Mouse (Mus musculus): ENCODE results near the gene Fignl1.
A peak's percentile ranks its signal among the peaks of the same experiment; 100 is the strongest.

Fignl1 gene

DNA sequence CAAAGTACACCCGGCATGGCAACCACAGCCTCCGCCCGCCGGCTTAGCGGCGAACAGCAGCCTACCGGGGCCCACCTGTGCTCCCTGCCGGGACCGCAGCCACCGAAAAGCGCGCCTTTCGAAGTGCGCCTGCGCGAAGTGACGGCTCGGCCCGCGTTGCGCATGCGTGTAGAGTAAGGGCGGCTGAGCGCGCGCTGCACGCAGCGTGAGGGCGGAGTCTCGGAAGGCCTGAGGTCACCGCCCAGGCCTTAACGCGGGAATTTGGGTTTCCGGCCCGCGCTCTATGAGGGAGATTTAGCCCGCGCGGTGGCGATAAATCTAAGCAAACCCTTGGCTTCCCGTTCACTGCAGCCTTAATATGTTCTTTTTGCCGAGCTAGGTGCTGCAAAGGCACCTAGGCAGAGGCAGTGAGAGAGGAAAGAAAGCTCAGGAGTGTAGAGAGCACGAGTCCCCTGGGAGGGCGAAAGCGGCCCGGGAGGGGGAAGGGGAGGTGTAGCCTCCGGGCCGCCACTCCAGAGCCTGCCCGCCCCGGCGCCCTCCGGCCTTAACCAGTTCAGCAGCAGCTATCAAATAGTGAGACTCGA is at the start of gene Fignl1:
Gene Fignl1 (minus strand): TSS at position 143 of the 584 bp plus-strand sequence.
- DNase-seq: peak; percentile 94 to 95

DNA sequence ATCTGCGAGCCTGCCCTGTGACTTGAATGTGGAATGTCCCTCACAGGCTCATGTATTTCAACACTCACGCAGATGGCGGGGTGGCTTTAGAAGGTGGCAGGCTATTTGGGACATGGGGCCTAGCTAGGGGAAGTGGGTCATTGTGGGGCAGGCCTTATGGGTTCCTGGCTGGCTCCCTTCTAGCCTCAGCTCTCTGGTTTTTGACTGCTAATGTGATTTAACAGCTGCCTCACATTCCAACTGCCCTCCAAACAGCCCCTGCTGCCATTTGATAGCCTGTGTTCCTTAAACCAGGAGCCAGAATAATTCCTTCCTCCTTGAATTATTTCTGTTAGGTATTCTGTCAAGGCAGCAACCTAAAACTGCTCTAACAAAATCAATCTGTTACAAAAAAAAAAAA is 48.2 kb upstream of the Fignl1 start:
- DNase-seq: no peak

DNA sequence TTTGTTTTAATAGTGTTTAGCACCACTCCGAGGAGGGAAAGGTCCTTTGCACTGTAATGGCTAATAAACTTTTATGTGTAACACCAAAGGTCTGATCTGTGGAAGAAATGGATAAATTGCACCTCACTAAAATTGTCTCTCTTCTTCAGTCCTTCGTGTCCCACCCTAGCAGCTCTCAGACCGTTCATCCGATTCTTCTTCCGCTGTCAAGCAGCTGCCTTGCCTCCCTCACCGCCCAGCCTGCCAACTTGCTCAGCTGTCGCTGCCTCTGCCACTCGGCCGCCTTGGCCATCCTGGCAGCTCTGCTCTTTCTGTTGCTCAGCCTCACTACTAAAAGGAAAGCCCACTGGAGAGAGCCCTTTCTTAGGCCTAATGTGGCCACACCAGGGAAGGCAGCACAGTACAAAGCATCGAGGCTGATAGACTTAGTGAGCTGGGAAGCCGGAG is 46.9 kb upstream of the Fignl1 start:
- DNase-seq: no peak

DNA sequence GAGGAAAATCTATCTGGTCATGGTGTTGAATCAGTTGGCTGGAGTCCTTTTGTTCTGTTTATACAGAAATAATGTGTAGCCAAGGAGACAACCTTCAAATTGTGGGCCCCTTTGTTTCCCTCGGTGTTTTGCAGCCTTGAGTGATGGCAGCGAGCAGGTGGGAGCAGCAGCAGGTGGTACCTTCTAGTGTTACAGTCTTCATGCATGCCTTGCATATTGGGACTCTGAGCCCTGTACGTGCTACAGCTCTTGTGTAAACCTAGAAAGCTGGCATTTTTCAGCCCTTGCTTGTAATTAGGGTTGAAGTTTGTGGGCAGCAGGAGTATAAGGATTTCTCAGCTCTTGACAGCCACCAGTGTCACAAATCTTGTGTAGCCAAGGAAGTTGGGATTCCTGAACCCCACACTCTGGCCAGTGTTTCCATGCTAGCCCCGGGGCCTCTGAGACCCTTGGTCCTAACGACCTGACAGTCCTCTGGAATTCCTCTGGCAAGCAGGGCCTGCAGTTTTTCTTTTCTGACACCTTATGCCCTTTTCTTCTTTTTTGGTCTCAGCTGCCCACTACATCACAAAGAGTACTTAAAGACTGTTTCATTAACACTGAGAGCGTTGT is 46.4 kb upstream of the Fignl1 start:
- DNase-seq: no peak

DNA sequence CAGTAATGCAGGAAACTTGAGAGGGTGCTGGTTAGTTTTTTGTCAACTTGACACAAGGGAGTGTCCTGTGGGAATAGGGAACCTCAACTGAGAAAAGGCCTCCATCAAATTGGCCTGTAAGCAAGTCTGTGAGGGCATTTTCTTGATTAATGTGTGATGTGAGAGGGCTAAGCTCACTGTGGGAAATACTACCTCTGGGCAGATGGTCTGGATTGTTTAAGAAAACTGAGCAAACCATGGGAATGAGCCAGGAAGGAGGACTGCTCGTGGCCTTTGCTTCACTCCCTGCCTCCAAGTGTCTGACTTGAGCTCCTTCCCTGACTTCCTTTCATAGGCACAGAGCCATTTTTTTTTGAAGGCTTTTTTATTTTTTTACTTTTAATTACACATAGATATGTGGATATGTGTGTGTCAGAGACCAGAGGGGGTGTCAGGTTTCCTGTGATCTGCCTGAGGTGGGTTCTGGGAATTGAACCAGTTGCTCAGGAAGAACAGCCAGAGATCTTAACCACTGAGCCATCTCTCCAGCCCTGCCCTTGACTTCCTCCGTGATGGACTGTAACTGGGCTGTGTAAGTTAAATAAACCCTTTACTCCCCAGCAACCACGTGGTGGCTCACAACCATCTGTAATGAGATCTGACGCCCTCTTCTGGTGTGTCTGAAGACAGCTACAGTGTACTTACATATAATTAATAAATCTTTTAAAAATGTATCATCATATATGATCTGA is 45.1 kb upstream of the Fignl1 start:
- no peak for DNase-seq

DNA sequence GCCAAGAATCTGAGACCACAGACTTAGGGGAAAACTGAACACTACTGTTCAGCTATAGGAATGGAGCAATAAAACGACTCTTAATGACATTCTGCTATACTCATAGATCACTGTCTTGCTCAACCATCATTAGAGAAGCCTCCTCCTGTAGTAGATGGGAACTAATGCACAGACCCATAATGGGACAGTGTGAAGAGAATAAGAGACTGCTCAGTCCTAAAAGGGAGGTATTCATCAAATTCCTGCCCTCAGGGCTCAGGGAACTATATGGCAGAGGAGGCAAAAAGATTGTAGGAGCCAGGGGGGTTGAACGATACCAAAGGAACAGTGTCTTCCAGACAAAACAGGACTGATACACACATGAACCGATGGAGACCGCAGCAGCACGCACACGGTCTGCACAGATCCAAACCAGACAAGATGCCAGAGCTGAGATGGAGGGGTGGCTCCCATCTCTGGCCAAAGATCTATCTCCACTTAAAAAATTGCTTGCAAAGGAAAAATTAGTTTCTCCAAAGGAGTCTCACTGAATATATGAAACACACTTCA is 43.3 kb upstream of the Fignl1 start:
- DNase-seq: no peak

DNA sequence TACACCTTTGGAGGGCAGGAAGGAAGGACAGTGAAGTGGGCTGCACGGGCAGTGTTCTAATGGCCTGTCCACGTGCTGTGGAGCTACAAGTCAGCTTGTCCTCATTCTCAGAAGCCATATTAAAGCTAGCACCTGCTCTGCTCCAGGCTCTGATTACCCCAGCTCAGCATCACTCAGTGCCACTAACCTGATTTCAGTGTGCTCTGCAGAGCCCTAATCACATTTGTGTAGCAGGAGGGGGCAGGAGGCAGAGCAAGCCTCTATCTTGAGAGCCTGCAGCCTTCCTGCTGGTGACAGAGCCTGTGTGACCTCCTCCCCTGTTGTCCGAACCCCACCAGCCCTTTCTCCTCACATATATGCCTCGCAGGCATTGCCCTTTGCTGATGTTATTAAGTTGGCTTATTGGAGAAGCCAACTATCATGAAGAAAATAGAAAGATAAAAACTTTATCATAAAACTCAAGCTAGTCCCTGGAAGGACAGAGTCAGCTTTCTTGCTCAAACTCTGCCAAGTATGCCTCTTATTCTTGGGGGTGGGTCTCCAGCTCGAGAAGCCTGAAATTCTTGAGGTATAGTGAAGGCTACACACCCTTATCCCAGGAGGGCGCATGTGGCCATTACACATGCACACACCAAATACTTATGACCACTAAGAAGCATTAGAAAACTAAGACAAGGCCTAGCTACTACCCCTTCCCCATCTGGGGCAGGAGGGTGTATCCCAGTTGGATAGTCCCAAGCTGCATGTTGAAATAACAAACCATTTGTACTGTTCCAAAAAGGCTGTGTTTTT is 41.9 kb upstream of the Fignl1 start:
- DNase-seq: no peak

DNA sequence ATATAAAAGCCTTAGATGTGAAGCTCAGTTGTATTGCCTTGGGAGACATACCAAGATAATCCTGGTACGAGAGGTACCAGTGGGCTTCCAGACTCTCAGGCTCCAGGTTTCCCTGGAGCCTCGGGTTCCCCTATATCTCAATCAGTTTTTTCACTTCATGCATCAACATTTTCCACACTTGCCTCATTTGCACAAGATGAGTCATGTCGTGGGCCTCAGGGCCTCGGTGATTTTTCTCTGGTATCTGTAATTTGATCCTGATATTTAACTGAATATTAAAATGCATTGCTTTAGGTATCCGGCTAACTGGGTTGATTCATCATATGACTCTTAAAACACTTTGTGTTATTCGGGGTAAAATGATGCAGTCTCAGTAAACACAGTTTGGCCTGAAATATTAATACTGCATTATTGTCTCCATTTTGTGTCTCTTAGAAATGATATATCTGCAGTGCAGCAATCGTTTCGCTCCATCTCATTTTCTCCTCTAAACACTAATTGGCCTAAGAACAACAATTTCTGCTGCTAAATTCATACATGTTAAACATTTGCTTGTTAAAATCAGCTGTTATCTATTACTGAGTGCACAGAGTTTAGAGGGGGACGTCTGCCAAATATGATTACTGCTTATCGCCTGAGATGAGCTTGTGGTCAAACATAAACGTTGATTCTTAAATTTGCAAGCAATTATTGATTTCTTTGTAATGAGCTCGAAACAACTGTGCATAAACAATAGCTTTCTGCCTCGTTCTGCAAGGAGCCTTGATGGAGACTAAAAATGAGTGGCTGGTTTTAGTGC is 41.0 kb upstream of the Fignl1 start:
- DNase-seq: no peak

DNA sequence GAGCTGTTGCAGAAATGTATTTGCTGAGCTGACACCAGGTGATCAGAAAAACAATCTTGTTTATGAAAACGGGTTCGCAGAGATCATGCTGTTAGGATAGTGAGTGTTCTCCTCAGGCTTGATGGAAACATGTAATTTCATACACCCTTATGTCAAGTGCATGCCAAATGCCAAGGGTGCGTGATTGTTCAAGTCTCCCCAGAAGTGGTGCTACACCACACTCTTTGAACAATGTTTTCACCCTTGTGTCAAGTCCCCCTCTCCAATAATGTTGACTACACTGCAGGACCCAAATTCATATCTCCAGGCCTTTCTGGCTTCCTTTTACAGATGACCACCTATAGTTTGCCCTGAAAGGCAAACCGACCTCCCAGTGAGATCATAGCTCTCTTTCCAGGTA is 39.7 kb upstream of the Fignl1 start:
- DNase-seq: no peak

DNA sequence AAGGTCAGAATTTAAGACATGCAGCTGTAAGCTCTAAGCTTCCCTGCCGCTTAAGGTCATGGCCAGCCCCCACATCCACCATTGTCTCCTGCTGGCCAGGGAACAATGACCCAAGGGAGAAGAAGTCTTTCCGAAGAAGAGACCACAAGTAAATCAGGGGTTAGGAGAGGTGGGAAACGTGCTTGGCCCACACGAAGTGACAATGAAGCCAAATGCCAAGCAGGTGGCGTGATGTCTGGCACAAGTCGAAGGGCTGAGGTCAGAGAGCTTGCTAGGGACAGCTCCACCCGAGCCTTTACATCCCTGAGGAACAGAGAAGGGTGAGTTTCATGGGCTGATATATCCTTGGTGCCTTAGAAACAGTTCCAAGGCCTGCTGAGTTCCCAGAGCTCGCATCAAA is 36.3 kb upstream of the Fignl1 start:
- DNase-seq: no peak

DNA sequence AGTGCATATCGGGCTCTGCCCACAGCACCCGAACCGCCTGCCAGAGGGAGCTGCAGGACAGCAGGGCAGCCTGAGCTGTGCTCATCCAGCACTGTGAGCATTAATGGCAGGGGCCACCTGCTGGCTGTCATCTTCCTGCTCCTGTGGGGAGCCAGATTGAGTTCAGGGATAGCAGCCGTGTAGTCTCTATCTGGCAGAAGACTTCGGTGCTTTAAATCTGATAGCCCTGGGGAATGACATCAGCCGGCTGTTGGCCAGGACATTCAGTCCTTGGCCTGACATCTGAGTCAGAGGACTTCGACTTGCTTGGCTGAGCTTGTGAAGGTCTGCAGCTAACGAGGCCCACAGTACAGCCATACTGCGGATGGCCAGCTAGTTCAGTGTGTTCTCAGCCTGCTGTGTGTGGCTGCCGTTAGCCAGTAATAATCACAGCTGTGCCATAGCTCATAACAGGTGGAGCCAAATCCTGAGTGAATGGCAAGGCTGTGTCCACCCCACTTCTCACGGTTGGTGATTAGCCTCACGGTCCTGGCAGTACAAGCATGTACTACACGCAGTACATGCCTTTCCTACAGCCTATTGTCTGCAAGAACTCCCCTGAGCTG is 35.7 kb upstream of the Fignl1 start:
- DNase-seq: no peak

DNA sequence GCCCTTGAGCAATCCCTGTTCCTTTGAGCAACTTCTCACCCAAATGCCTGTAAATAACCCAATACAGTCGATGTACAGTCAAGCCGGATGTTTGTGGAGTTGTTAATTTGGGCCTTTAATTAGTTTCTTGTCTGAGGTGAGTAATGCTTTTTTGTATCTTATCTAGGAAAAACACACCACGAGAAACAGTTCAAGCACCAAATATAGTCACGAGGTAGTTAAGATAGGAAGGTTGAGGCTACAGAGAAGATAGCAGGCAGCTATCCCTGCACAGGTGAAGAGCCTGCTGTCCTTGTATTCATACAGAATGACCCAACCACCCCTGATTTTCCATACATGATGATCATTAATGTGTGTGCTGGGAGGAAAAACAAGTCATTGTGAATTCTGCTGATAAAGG is 32.8 kb upstream of the Fignl1 start:
- no peak for DNase-seq

DNA sequence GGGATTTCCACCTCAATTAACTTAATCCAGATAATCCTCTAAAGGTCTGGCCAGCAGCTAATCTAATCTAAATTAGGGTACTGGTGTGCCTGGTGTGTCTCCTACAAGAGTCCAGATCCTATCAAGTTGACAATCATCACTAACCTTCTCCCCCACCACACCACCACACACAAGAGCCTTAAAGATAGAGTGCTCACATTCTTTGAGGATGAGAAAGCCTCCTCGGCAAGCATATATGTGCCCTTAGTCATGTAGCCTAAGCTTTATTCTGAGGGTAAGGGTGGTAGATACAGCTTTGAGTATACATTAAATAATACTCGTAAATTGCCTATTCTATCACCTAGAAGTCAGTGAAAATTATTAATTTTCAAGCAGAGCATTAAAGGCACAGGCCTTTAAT is 32.0 kb upstream of the Fignl1 start:
- no peak for DNase-seq

DNA sequence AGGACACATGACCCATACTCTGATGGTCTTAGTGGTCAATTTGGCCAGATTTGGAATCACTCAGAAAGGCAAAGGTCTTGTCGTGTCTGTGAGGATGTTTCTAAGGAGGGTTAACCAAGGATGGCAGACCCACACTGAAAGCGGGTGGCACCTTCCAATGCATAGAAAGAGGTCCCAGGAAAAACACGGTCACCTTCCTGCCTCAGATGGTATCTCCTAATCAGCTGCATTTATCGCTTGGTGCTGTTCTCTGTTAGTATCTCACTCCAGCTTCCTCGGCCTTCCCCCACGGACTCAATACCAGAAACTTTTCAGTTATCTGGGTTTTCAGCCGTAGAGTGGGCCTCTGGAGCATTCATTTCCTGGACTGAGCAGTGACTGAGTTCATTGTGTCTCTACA is 31.1 kb upstream of the Fignl1 start:
- no peak for DNase-seq

DNA sequence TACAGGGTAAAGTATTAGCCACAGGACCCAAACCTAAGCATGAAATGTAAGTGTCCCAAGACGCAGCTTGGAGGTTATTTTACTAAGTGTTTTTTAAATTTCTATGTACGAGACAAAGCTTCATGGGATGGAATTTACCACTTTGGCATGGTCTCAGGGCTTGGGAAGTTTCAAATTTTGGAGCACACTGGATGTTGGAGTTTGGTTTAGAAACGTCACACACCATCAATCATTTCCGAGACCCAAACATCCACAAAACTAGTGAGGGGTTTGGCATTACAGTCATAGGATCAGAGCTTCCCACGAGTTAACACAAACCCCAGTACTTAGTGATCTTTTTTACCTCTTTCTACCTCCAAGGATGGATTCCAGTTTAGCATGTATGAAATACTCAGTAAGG is 28.6 kb upstream of the Fignl1 start:
- no peak for DNase-seq

DNA sequence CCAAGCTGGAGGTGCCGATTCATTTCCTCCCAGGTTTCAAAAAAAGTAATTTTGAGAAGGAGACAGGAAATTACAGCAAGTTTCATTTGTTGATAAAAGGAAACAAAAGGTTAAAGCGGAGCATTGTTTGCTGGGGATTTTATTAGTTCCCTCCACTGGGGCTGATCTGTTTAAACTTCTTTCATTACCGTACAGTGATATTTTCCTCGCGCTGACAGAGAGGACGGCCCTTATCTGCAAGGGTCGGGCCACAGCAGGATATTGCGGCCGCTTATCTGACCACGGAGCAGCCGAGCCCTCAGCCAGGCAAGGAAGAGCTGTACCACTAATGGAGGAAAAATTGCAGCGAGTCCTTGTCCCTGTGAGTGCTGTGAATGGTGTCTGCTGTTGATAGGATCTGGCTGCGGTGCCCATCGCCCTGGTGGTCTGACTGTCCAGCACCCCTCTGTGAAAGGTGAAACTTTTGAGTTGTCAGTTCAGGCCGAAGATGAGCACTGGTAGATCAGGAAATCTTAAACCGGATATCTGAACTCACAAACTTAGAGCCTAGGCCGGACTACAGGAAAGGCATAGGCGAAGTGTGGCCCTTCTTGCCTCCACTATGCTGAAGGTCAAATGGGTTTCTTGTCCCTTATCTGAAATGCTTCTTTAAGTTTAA is 28.1 kb upstream of the Fignl1 start:
- peak in 1 of 2 experiments; percentile 4 for DNase-seq

DNA sequence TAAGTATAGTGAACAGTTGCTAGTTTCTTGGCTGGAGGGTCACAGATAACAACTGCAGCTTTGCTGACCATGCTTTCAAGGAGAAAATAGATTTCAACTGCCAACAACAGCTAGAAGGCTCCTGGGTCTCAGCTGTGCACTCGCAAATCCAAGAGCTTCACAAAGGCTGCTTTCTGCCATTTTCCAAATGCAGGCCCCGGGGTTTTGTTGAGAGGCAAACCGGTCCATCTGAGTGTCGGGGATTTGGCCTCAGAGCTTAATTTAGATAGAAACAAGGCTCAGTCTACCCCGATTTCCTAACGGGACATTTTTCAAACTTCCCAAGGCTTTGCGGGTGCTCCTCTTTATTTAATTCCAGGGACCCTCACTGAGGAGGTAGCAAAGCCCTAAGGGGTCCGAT is 27.5 kb upstream of the Fignl1 start:
- DNase-seq: no peak

DNA sequence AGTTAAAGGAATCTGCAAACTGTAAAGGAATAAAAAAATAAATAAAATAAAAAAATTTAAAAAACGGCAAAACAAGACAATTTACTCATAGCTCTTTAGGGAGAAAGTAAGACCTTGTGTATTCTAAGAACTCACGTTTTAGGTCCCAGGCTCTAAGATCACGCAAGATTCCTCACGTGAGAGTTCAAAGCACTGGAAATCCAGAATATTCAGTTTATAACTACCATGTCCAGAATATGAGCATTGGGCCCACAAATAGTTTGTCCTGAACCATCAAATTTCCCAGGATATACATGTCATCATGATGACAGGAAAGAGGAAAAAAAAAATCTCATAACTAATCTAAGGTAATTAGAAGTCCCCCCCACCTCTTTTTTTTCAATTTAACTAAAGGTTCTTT is 27.0 kb upstream of the Fignl1 start:
- no peak for DNase-seq

DNA sequence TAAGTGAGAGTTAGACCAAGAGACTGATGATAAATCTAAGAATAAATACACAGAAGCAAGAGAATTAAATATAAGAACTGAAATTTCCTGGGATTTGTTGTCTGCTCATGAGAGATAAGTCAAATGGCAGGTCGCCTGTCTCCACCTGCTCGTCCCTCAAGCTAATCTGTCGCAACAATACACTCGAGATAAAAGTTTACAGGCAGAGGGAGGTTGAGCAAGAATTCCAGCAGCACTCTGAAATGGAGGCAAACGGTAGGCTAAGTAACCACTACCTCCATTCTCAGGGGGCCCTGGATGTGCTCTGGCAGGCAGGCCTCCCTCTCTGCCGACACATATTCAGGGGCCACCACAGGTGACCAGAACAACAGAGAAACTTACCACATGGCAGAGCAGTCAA is 26.6 kb upstream of the Fignl1 start:
- no peak for DNase-seq

DNA sequence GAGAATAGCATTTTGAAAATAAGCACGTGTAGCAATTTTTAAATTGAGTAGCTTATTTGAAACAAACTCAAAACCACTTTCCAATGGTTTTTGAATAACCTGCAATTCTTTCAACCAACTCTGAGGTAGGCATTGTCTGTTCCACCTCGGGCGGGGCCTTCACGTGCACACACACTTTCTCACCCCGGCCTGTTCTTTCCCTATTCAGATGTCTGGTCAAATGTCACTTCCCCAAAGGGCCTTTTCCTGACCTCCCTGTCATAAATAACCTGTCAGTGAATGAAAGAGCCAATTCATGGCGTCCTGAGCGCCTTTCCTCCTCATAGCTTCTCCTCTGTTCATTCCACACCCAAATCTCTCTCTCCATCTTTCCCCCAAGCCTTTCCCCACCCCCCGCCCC is 24.3 kb upstream of the Fignl1 start:
- DNase-seq: no peak

DNA sequence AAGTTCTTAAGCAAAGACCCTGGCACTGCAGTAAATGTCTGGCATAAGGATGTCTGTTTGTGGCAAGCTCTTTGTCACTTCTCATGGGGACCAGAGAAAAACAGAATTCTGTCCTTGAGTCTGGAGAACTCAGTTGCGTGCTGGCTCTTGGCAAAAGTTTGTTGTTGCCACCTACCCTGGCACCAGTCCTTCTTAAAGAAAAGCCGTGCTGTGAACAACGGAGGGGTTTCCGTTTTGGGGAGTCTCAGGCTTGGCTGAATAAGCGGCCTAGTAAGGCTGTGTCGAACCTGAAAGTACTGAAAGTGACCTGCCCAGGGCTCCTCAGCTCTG is 24.0 kb upstream of the Fignl1 start:
- DNase-seq: no peak

Measured in spleen, adult 18-20 months (tissue).